Mouse (Mus musculus): ENCODE measurements around the gene Met.

DNA sequence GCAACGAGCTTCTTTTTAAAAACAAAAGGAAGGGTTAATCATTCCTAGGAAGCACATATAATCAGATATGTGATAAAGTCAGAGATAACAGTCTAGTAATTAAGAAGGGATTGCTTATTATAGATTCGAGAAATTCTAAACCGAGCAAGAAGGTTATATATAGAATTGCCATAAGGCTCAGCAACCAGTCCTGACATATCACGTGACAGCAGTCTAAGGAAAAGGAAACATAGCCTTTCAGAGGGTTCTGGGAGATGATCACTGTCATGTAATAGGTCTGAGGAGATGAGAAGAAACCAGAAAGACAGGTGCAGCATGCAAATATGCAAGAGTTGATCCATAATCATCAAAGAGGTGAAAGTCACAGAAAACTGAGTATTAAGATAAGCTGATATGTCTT is 59.3 kb downstream of the Met start:
- TF ChIP-seq CTCF (IDR thresholded peaks at IDR 0.05; ENCODE audit: low read depth, low read length) (no peak), TAL1 (conservative IDR thresholded peaks at IDR 0.05; ENCODE audit: low read depth, low read length) (no peak), GATA1 (IDR thresholded peaks at IDR 0.05; ENCODE audit: borderline replicate concordance, low read length) (no peak), POLR2AphosphoS5 (IDR thresholded peaks at IDR 0.05; ENCODE audit: insufficient replicate concordance, low read depth, low read length) (no peak)
